Mouse (Mus musculus) cortical plate, adult 2 months (tissue): ENCODE measurements around the gene Txndc5.

Source experiments
- CTCF ChIP-seq: fragments of 200-500 bp; IDR thresholded peaks from 2 replicates; pipeline ENCODE4 v1.5.1; 2011; ENCODE audit warnings: mild to moderate bottlenecking, control low read depth, low read length; ENCODE audit not compliant: insufficient read depth; ENCODE audit errors: extremely low read depth
- POLR2A ChIP-seq: fragments of 200-500 bp; IDR thresholded peaks from 2 replicates; pipeline ENCODE4 v1.6.1; 2011; ENCODE audit warnings: mild to moderate bottlenecking, low read length, control low read depth; ENCODE audit not compliant: insufficient read depth; ENCODE audit errors: extremely low read depth

GRCm38 (mm10) chr13:38481021-38481420 lies 47.6 kb downstream of the Txndc5 start:
- TF ChIP-seq CTCF (no peak), POLR2A (no peak)
